Mouse (Mus musculus) pancreas, adult 10 weeks (tissue): ENCODE measurements around the gene Cd86. TPM values are rescaled to one million over a fixed set of nuclear protein-coding genes. Genes with fewer than 3 reads are reported as not detected.

Source experiments
- polyA plus RNA-seq: library from polyadenylated mRNA; stranded (reverse); fragments of 350-450 nt; fragmentation: Illumina TruSeq; extraction: RNeasy Lipid Tissue Mini Kit (QIAGEN cat#74804); gene quantifications from one replicate; pipeline ENCODE4 v1.2.3, GENCODE M21; 2015; ENCODE audit warnings: low read depth, low replicate concordance; ENCODE audit not compliant: insufficient read depth

The Cd86 gene
- 1.4 TPM for polyA plus RNA-seq

GRCm38 (mm10) chr16:36665782-36666181 is at the start of gene Cd86:
Gene Cd86 (minus strand): TSS chr16:36666081.

GRCm38 (mm10) chr16:36693818-36694413 is 28.0 kb upstream of the Cd86 start, which contains the start of gene Ildr1:
Gene Ildr1 (plus strand): TSS chr16:36693978.

DNA sequence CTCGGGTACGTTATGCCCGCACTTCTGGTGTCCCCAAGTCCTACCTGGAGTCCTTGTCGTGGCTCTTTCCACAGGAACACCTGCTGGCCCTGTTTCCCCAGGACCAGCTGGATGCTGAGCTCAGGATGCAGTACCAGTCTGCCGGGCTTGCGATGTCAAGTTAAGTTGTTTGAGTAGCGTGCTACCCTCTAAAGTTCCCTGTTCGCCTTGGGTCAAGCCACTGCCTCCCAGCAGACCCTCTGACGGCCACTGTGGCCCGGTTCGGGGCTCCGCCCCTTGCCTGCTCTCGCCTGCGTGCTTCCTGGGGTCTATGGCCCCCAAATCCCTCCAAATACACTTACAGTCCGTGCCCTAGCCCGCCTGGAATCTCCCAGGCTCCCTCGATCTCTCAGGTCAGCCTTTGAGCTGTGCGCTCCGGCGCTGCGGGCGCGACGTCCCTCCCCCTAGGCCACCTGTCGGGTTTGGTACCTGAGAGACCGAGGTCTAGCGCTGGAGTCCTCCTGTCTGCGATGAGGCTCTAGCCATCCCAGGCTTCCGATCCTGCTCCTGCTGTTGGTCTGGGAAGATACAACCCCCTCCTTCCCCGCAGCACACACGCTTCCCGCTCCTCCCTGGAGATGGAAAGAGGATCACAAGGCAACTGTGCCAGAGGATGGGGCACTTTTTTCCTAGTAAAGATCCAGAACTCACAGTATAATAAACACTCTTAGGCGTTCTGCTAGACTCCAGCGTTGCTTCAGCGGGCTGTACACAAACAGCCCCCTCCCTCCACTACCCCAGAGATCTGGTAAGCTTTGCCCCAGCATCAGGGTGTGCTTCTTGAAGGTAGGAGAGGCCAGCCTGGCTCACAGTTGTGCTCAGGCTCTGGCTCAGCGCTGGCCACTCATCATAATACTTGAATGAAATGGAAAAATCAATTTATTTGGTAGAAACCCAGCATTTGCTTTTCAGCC is 104.2 kb downstream of the Cd86 start, which contains the start of gene Casr:
TSS of gene Casr (minus strand) at position 756 of the 953 bp plus-strand sequence.

Other genes starting within 250 kb of the Cd86 start
- gene Stfa3, start 210.7 kb downstream of the Cd86 start, polyA plus RNA-seq, result not detected
- 0.78 TPM for gene Casr, start 103.9 kb downstream of the Cd86 start, polyA plus RNA-seq
- 2.7 TPM for gene Ildr1, start 27.9 kb upstream of the Cd86 start, polyA plus RNA-seq
- gene Slc15a2, start 118.9 kb upstream of the Cd86 start, polyA plus RNA-seq, result 3.4 TPM
- gene Iqcb1, start 162.3 kb upstream of the Cd86 start, polyA plus RNA-seq, result 3.3 TPM
- 2.8 TPM for gene Eaf2, start 208.9 kb upstream of the Cd86 start, polyA plus RNA-seq
- gene Golgb1, start 209.1 kb upstream of the Cd86 start, polyA plus RNA-seq, result 17.9 TPM